Mouse (Mus musculus) kidney, adult 2 months (tissue): ENCODE data around the gene Crlf2. TPM values are rescaled to one million over a fixed set of nuclear protein-coding genes. Genes with fewer than 3 reads are reported as not detected.

Experiments used
- DNase-seq: peaks from one replicate; pipeline ENCODE4 v3.0.0; 2021
- H3K27ac ChIP-seq: fragments of 200-500 bp; 2 replicates; pipeline ENCODE4 v1.5.1; 2012; ENCODE audit warnings: low read depth, low read length, control low read depth, inconsistent platforms; ENCODE audit not compliant: insufficient read depth
- H3K27me3 ChIP-seq: fragments of 200-500 bp; replicated peaks from 2 replicates; pipeline ENCODE4 v1.6.1; 2012; ENCODE audit warnings: mild to moderate bottlenecking, moderate library complexity, low read length, inconsistent platforms; ENCODE audit not compliant: control insufficient read depth, insufficient read depth
- H3K36me3 ChIP-seq: fragments of 200-500 bp; 2 replicates; pipeline ENCODE4 v1.6.1; 2012; ENCODE audit warnings: mild to moderate bottlenecking, moderate library complexity, low read length, inconsistent platforms; ENCODE audit not compliant: control insufficient read depth, insufficient read depth
- H3K4me1 ChIP-seq: fragments of 200-500 bp; 2 replicates; pipeline ENCODE4 v1.6.1; 2011; ENCODE audit warnings: low read length; ENCODE audit not compliant: control insufficient read depth, insufficient read depth
- H3K4me3 ChIP-seq: fragments of 200-500 bp; 2 replicates; pipeline ENCODE4 v1.5.1; 2011; ENCODE audit warnings: mild to moderate bottlenecking, low read depth, low read length, control low read depth; ENCODE audit not compliant: insufficient read depth
- CTCF ChIP-seq: fragments of 200-500 bp; conservative IDR thresholded peaks from 2 replicates; pipeline ENCODE4 v1.5.1; 2011; ENCODE audit warnings: low read depth, mild to moderate bottlenecking, control low read depth, low read length, moderate library complexity, mixed read lengths; ENCODE audit not compliant: insufficient read depth, insufficient read length
- POLR2A ChIP-seq: fragments of 200-500 bp; IDR thresholded peaks from one replicate; pipeline ENCODE4 v1.6.1; 2011; ENCODE audit warnings: low read depth, low read length, control low read depth
- WGBS: fragments of 180-500 bp; shearing (Covaris S2); methylation state at CpG from one replicate; pipeline ENCODE4 v1.1.7; 2018; 5-methylcytosine and 5-hydroxymethylcytosine counted together
- polyA plus RNA-seq: library from polyadenylated mRNA; depleted of rRNA; stranded (reverse); fragments of >200 nt; gene quantifications from 2 replicates; pipeline ENCODE4 v1.2.3, GENCODE M21; 2012; rRNA removed

The Crlf2 gene
- 8.2 and 12.0 TPM in 2 replicates for polyA plus RNA-seq

DNA sequence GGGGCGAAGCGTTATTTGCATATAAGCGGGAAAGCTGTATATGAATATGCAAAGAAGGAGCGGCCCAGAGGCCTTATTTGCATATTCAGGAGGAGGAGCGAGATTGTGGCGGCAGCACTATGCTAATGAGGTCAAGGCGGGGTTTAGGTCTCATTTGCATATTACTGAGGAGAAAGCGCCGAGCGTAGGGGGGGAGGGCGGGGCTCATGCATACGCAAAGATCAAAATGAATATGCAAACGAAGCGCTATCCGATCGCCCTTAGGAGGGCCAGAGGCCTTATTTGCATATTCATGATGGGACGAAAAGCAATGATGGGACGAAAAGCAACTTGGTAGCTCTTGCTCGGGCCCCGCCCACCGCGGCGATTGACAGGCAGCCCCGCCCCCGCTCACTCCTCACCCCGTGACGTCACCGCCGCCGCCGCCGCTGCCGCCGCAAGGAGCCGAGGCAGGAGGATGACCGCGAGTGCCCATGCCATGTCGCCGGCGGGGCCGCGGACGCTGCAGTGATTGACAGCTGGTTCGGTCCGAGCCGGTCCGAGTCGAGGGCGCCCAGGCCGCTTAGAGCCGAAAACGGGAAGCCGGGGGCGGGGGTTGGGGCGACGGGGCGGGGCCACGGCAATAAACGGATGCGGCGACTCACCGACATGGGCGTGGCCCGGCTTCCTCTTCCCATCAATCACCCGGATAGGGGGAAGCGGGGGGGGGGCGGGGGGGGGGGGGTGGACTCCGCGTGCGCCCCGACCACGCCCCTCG is at the start of gene Crlf2:
Gene Crlf2 (minus strand): TSS at position 590 of the 757 bp plus-strand sequence.
- 1% methylated on average over 64 of the region's 73 CpGs for WGBS
- no peaks in the 10 kb centered on the region for H3K36me3 ChIP-seq
- H3K4me3 ChIP-seq = peak within 1 kb of the TSS; percentile 84
- DNase-seq = peak; percentile 89
- no peak for TF ChIP-seq CTCF
- TF ChIP-seq POLR2A = no peak
- no peaks in the 10 kb centered on the region for H3K4me1 ChIP-seq
- peak within 1 kb of the TSS; percentile 93 for H3K27ac ChIP-seq
- no peaks in the 10 kb centered on the region for H3K27me3 ChIP-seq

DNA sequence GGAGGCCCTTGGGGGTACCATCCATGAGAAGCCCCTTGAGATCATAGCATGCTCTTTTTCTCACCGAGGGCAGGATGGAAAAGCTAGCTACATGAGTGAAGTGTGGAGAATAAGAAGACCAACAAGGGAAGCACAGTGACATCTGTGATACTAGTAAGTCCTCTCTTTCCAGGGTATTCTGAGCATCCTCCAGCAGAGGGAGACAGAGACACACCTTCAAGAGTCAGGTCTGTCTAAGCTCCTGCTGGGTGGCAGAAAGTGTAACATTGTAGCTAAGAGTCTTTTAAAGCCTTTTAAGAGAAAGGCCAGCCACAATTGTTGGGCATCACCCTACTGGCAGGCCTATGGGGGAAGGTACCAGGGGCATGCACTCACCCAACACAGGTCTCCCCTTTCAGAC is 43.8 kb upstream of the Crlf2 start:
- no peak overlapping the region for H3K27ac ChIP-seq
- peak; percentile 31 for DNase-seq
- no peaks in the 10 kb centered on the region for H3K4me1 ChIP-seq
- TF ChIP-seq POLR2A (no peak), CTCF (peak; percentile 67)
- no peak overlapping the region for H3K4me3 ChIP-seq
- WGBS = 33% methylated on average over 1 of the region's 1 CpGs
- no peaks in the 10 kb centered on the region for H3K27me3 ChIP-seq
- H3K36me3 ChIP-seq = no peaks in the 10 kb centered on the region

GRCm38 (mm10) chr5:109601080-109601479 is 42.3 kb upstream of the Crlf2 start:
- no peak overlapping the region for H3K4me3 ChIP-seq
- WGBS = 12% methylated on average over 3 of the region's 3 CpGs
- no peaks in the 10 kb centered on the region for H3K27me3 ChIP-seq
- H3K4me1 ChIP-seq = no peaks in the 10 kb centered on the region
- H3K27ac ChIP-seq = no peak overlapping the region
- DNase-seq = peak; percentile 23
- TF ChIP-seq CTCF (peak; percentile 74), POLR2A (no peak)
- H3K36me3 ChIP-seq = no peaks in the 10 kb centered on the region

- no peak for DNase-seq
- TF ChIP-seq POLR2A = no peak
- TF ChIP-seq CTCF = no peak
- H3K4me3 ChIP-seq = no peak overlapping the region
- H3K36me3 ChIP-seq = no peaks in the 10 kb centered on the region
- H3K27ac ChIP-seq = no peak overlapping the region
- H3K27me3 ChIP-seq = no peaks in the 10 kb centered on the region
- no peaks in the 10 kb centered on the region for H3K4me1 ChIP-seq
Observed at GRCm38 (mm10) chr5:109598876-109599275, 40.1 kb upstream of the Crlf2 start.

DNA sequence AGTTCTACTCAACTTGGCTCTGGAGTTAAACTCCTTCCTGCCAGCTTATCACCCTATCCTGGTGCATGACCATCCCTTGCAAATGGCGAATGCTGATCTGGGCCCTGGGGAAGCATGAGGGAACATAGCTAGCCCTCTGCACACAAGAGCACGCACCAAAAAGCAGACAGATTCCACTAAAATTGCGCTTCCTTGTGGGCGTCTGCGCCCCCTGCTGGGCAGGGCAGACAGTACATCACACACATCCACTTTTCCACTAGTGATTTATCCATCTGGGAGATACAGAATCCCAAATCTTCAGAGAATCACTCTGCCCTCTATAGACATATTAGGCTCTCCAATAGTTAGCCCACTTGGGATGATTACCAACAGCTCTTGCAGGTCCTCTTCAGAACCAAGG is 37.9 kb upstream of the Crlf2 start:
- Histone ChIP-seq H3K4me1 (no peaks in the 10 kb centered on the region), H3K27me3 (no peaks in the 10 kb centered on the region), H3K36me3 (no peaks in the 10 kb centered on the region), H3K27ac (no peak overlapping the region), H3K4me3 (no peak overlapping the region)
- TF ChIP-seq POLR2A = no peak
- TF ChIP-seq CTCF = peak; percentile 88
- 31% methylated on average over 5 of the region's 5 CpGs for WGBS
- peak; percentile 24 for DNase-seq

- H3K4me3 ChIP-seq = no peak overlapping the region
- 60% methylated on average over 2 of the region's 2 CpGs for WGBS
Observed at GRCm38 (mm10) chr5:109562829-109563228, 4.0 kb upstream of the Crlf2 start.

GRCm38 (mm10) chr5:109559191-109559590 is 398 bp upstream of the Crlf2 start:
- Histone ChIP-seq H3K4me3 (no peak overlapping the region), H3K27me3 (no peaks in the 10 kb centered on the region)
- no peak for DNase-seq

More at GRCm38 (mm10) chr5:109562829-109563228, 4.0 kb upstream of the Crlf2 start:
- TF ChIP-seq CTCF = 0 out of 2 replicates have a peak, but pooled peaks have one; percentile 4
- no peak for TF ChIP-seq POLR2A
- DNase-seq = no peak
- Histone ChIP-seq H3K4me1 (no peaks in the 10 kb centered on the region), H3K27me3 (no peaks in the 10 kb centered on the region), H3K36me3 (no peaks in the 10 kb centered on the region), H3K27ac (no peak overlapping the region)

More at GRCm38 (mm10) chr5:109559191-109559590, 398 bp upstream of the Crlf2 start:
- H3K27ac ChIP-seq = no peak overlapping the region
- no peak for TF ChIP-seq CTCF
- TF ChIP-seq POLR2A = no peak
- no peaks in the 10 kb centered on the region for H3K36me3 ChIP-seq
- no peaks in the 10 kb centered on the region for H3K4me1 ChIP-seq
- 24% methylated on average over 6 of the region's 6 CpGs for WGBS
